Mouse (Mus musculus): ENCODE measurements around the gene Dzank1.

Gene Dzank1

DNA sequence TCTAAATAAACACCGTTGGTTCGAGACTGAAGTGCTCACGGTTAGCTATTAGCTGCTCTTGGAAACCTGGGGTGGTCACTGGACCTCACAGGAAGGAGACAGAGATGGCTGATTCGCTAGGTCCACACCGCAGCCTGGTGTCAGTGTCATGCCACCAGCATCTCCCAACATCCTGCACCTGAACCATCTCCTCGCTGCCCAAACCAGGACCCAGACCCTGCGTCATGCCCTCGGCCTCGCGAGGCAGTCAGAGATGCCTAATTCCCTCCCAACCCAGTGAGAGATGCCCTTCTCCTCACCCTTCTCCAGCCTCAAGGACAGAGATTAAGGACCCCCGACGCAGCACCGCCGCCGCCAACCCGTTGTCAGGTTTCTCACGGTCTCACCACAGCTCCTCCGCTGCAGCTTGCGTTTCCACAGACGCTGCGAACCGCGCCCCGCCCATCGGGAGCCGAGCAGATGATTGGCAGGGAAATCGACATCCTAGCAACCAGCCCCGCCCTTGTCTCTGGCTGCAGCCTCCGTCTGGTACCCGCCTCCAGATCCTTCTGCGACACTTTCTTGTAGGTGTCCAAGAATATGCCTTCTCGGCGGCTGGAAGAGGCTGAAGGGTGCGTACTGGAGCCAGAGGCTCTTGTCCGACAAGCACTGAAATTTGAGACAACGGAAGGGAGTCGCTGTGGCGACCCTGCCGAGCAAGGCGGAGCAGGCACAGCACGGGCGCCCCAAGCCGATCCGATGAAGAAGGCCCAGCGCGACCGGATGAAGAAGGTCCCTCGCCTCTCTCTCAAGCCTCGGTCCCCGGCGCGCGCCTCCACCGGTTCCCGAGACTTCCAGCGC is at the start of gene Dzank1, which contains the start of gene Polr3f:
Gene Dzank1, minus strand, starts transcription at position 434 of the 840 bp plus-strand sequence.
Gene Polr3f, plus strand, starts transcription at position 738 of the 840 bp plus-strand sequence.
- under 1% methylated on average over 56 of the region's 56 CpGs for WGBS

DNA sequence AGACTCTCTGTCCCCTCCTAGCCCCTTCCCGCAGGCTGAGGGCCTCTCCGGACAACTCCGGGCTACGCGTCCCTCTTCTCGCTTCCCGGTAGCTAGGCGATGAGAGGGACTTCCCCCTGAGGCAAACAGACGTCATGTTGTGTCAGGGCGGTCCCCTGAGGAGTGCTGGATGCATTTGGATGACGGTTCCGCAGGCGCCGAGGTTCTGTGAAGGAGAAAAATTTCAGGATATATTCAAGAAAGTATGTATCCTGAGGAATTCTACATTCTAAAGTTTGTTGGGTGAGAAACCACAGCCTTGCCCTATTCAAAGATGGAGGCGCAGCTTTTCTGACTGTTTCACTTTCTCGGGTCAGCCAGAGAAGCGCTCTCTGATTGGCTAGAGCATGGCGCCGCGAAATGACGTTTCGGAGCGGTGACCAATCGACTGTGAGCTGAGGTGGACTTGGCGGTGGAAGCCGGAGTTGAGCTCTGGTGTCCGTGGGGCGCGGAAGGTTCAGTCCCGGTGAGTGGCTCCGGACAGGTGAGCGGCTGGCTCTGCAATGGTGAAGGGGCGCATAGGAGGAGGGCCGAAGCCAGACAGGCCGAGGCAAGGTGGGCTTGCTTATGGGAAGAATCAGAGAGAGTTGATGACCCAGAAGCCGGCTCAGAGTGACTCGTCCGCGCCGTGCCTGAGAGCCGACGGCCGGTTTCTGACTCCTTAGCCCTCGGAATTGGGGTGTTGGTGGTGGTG is 28.8 kb upstream of the Dzank1 start, which contains the start of gene Sec23b:
Gene Sec23b, plus strand, starts transcription at position 410 of the 733 bp plus-strand sequence.
- under 1% methylated on average over 44 of the region's 44 CpGs for WGBS

- 2% methylated on average over 14 of the region's 14 CpGs for WGBS
These were observed 28.1 kb upstream of the Dzank1 start for GRCm38 (mm10) chr2:144555286-144555819.

- 94% methylated on average over 3 of the region's 3 CpGs for WGBS
These were observed 26.7 kb upstream of the Dzank1 start for GRCm38 (mm10) chr2:144553905-144554304.

- WGBS = under 1% methylated on average over 17 of the region's 17 CpGs
These were observed 23.3 kb upstream of the Dzank1 start, which contains the start of gene Rbbp9 for GRCm38 (mm10) chr2:144550529-144550928. Gene Rbbp9 (minus strand): TSS chr2:144550869.

DNA sequence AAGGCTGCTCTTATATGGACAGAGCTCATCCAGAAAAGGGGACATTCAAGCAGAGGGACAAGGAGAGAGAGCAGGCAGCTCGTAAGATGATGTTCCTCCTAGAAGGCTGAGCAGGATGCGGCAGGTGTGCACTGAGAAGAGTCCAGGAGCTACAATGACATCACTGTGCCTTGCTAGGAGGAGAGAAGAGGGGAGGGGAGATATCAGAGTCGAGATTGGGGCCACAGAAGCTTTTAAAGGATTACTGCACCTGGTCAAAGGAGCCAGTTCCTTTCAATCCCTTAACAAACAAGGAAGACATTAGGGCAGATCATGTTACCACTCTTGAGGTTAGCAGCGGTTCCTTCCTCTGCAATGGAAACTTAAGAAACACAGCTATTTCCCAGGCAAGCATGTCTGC is 20.3 kb upstream of the Dzank1 start:
- WGBS = 78% methylated on average over 4 of the region's 4 CpGs

- WGBS = 37% methylated on average over 1 of the region's 1 CpGs
These were observed 18.3 kb upstream of the Dzank1 start for GRCm38 (mm10) chr2:144545481-144545880.

DNA sequence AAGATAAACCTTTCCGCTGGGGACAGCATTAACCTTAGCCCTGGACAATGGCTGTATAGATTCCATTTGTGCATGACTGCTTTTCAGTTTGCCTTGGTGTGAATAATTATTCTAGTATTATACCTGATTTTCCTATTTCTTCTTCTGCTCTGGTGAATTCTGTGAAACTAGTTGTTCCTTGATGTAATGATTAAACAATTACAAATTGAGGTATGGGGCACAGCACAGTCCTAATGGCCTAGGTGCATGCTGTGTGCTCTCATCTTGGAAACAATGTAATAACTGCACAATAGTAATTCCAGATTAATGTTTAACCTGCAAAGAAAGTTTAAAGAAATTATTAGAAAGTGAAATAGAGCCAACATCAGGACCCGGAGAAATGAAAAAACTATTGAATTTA is 17.8 kb upstream of the Dzank1 start:
- 98% methylated on average over 2 of the region's 2 CpGs for whole genome bisulfite sequencing

GRCm38 (mm10) chr2:144544630-144545029 is 17.4 kb upstream of the Dzank1 start:
- 65% methylated on average over 6 of the region's 6 CpGs for WGBS

- WGBS = 88% methylated on average over 6 of the region's 6 CpGs
These were observed 16.5 kb upstream of the Dzank1 start for GRCm38 (mm10) chr2:144543670-144544069.

- WGBS = 84% methylated on average over 4 of the region's 4 CpGs
These were observed 14.0 kb upstream of the Dzank1 start for GRCm38 (mm10) chr2:144541246-144541645.

DNA sequence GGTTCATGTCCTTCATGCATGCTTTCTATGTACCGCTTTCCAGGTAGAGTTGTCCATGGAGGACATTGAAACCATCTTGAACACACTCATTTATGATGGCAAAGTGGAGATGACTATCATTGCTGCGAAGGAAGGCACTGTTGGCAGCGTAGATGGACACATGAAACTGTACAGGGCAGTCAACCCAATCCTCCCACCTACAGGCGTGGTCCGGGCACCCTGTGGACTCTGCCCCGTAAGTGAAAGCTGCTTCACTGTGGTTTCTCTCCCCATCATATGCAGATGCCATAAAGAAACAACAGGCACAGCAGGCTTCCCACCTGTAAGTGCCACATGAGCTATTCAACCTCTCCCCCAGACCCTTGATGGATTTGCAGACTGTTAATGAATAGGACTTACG is 9.9 kb upstream of the Dzank1 start:
- 95% methylated on average over 7 of the region's 7 CpGs for WGBS

DNA sequence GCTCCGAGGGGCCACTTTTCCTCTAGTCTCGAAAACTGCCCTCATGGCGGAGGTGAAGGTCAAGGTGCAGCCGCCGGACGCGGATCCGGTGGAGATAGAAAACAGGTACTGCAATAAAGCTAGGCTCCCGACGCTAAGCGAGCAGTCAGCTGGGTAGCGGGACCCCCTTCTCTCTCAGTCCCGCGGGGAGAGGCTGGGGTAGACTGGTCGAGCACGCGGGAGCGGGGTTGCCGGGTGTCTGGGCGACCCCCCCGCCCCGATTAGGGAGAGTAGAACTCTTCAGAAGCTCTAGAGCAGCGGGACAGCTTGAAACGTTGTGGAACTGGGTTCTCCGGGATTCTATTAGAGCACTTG is 584 bp upstream of the Dzank1 start:
- under 1% methylated on average over 25 of the region's 25 CpGs for WGBS

GRCm38 (mm10) chr2:144525856-144526255 is 1.4 kb downstream of the Dzank1 start:
- WGBS = 42% methylated on average over 10 of the region's 10 CpGs

DNA sequence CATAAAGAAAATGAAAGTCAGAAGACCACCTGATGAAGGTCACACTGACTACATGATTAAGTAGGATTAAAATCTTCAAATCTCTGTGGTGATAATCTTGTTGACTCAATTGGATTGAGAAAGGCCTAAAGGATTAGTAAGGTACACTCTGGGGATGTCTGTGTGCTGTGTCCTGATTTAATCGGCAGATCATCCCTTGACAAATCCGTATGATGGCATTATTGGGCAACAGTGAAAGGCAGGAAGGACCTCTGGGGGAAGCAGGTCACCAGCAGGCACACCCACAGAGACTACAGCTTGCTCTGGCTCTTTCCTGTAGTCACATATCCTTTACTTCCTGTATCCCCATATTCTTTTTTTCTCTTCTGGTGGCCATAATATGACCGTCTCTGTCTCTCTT is 7.4 kb downstream of the Dzank1 start:
- 73% methylated on average over 3 of the region's 3 CpGs for WGBS

DNA sequence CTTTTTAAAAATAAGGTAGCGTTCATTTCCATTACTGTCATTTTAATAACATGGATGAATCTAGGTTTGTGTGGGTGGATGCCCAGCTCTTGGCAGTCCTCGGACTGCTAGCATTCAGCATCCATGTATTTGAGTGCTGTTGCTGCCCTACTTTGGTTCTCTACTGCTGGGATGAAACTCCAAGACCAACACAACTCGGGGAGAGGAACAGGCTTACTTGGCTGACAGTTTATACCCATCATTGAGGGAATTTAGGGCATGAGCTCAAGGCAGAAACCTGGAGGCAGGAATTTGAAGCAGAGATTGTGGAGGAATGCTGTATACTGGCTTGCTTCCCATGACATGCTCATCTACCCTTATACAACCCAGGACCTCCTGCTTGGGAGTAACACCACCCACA is 12.6 kb downstream of the Dzank1 start:
- 48% methylated on average over 3 of the region's 3 CpGs for WGBS

DNA sequence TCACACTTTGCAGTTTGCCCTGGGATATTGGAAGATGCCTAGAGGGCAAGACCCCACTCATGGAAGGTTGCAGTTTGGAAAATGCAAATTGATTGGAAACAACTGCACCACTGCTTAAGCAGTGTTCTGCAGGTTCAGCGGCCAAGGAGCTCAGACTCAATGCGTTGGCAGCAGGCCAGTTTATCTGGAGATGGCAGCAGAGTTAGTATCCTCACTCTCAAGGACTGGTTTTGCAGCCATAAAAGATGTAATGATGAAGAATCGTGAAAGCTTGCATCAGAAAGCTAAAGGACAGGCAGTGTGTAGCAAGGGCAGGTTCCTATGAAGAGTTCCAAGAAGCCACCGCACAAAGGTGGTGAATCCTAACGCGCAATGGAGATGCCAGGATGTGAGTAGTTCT is 25.1 kb downstream of the Dzank1 start:
- WGBS = 80% methylated on average over 6 of the region's 6 CpGs

DNA sequence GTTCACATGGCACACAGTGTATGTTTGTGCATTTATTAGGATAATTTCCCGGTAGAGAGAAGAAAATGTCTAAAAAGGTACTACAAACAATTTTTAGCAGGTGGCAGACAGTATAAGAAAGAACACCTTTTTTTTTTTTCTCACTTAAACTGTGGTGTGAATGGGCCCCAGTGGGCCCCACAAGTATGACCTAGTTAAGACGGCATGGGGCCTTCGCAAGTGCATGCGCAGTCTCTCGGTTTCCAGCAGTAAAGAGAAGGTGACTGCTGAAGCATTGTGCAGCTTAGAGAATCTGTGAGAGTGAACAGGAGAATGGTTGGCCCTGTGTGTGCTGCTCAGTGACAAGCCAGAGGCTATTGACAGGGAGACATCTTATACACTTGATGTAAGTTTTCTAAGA is 37.9 kb downstream of the Dzank1 start:
- WGBS = 64% methylated on average over 5 of the region's 5 CpGs

DNA sequence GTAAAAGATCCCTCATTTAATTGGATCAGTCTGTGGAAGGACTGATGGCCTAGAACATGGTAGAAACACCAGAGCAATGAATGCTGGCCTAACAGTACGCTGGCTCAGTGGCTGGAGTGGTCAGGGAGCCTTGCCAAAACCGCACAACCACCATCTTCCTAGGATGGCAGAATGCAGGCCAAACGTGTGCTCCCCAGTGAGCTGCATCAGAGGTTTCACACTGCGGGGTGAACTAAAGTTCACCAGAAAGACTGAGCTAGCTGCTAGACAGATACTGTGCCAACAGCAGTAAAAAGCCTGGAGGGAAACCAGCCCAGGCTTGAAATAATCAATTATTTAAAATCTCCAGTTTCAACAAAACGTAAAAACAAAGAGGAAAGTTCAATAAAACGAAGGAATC is 39.7 kb downstream of the Dzank1 start:
- WGBS = 60% methylated on average over 6 of the region's 6 CpGs

- WGBS = 82% methylated on average over 7 of the region's 7 CpGs
These were observed 41.8 kb downstream of the Dzank1 start for GRCm38 (mm10) chr2:144485439-144485838.

GRCm38 (mm10) chr2:144484084-144484483 is 43.1 kb downstream of the Dzank1 start:
- WGBS = 18% methylated on average over 1 of the region's 1 CpGs

- WGBS = 32% methylated on average over 2 of the region's 2 CpGs
These were observed 47.8 kb downstream of the Dzank1 start for GRCm38 (mm10) chr2:144479421-144479820.

GRCm38 (mm10) chr2:144467203-144467602 is 60.0 kb downstream of the Dzank1 start:
- WGBS = 67% methylated on average over 5 of the region's 5 CpGs

Data from cerebral cortex, adult 2 months (tissue).